Mouse (Mus musculus): ENCODE data around the gene Gm7145. TPM values are rescaled to one million over a fixed set of nuclear protein-coding genes. Genes with fewer than 3 reads are reported as not detected.

Gene Gm7145
- not detected in 2 replicates for polyA plus RNA-seq (2012; rRNA removed)

GRCm38 (mm10) chr1:117965639-117966038 lies at the start of gene Gm7145:
Gene Gm7145 (plus strand): TSS chr1:117965939.

GRCm38 (mm10) chr1:117927715-117928114 lies 38.0 kb upstream of the Gm7145 start, which contains the start of gene Gm28168:
Gene Gm28168 (plus strand): TSS chr1:117928015.

Other genes with a start within 250 kb of the Gm7145 start
- gene B020011L13Rik, start 184.8 kb upstream of the Gm7145 start, polyA plus RNA-seq (2012; rRNA removed) = not detected in 2 replicates
- not detected in 2 replicates for gene Gm28360, start 135.9 kb upstream of the Gm7145 start, polyA plus RNA-seq (2012; rRNA removed)
- gene Gm28168, start 37.9 kb upstream of the Gm7145 start, polyA plus RNA-seq (2012; rRNA removed) = not detected in 2 replicates
- gene Gm29106, start 210.6 kb downstream of the Gm7145 start, polyA plus RNA-seq (2012; rRNA removed) = 0.03 TPM in 1 of 2 replicates, not detected in the other

All from central nervous system, embryonic 18 days (tissue).